Mouse (Mus musculus): ENCODE measurements at regions not wholly inside any gene's neighbourhood (a gene's known extent, or its start where the extent isn't known, plus 50 kb on each side); places are given as distances from the start of the nearest gene placed in this dataset.

DNA sequence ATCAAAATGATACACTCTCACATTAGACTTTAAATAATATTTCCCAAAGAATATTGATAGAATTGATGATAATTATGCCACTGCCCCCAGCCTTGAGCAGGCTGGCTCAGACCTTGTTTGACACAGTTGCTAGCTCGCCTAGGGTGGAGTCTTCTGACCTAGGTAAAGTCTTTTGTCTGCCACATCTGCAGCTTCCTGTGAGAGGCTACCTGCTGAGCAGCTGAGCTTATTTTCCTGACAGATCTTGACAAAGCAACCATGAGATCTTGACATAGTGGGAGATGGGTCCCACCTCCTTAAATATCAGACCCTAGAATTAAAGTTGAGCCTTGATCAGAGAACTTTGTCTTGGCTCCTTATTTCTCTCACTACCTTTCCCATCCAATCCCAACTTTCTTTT is 500.2 kb upstream of the Slc8a1 start:
- Histone ChIP-seq H3K4me1 (replicated peaks; ENCODE audit: control insufficient read depth, insufficient read depth) (no peaks in the 10 kb centered on the region), H3K27ac (replicated peaks) (no peak overlapping the region), H3K27me3 (ENCODE audit: control insufficient read depth, insufficient read depth, low read length) (no peaks in the 10 kb centered on the region), H3K36me3 (ENCODE audit: control insufficient read depth, insufficient read depth, low read length) (no peaks in the 10 kb centered on the region), H3K9ac (ENCODE audit: low read length) (no peak overlapping the region), H3K4me3 (ENCODE audit: low read depth, low read length) (no peak overlapping the region), H3K4me2 (replicated peaks; ENCODE audit: low read depth) (no peak overlapping the region), H3K9me3 (ENCODE audit: control insufficient read depth, low read length) (no peaks in the 10 kb centered on the region)
- WGBS = 37% methylated on average over 1 of the region's 1 CpGs
- no peak for DNase-seq (ENCODE audit: low spot score)
- no peak for TF ChIP-seq EP300 (optimal IDR thresholded peaks at IDR 0.05)
- ATAC-seq (ENCODE audit: low FRiP score, low TSS enrichment) = no peak

DNA sequence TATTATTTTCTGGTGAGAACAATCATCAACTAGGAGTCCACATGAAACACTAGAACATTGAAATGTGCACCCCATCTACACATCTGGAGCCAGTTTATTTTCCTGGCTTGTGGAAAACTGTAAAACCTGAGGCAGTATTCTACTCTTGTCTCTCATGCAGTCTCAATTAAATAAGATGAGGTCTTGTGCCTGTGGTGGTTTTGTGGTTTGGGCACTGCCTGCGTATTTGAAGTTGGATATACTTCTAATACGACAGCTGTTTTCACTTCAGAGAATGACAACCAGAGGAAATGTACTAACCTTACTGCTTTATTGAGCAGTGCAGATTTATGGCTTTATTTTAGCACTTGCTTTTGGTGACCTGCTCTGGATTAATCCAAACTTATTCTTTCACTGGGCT is 499.3 kb upstream of the Slc8a1 start:
- H3K9ac ChIP-seq (ENCODE audit: low read length) = no peak overlapping the region
- no peaks in the 10 kb centered on the region for H3K36me3 ChIP-seq (ENCODE audit: control insufficient read depth, insufficient read depth, low read length)
- no peak for TF ChIP-seq EP300 (optimal IDR thresholded peaks at IDR 0.05)
- TF ChIP-seq CTCF (IDR thresholded peaks at IDR 0.05; ENCODE audit: low read depth) = no peak
- H3K4me2 ChIP-seq (replicated peaks; ENCODE audit: low read depth) = no peak overlapping the region
- no peak overlapping the region for H3K27ac ChIP-seq (replicated peaks)
- no peak overlapping the region for H3K4me3 ChIP-seq (ENCODE audit: low read depth, low read length)
- WGBS = 66% methylated on average over 2 of the region's 2 CpGs
- no peak for DNase-seq (ENCODE audit: low spot score)
- no peaks in the 10 kb centered on the region for H3K4me1 ChIP-seq (replicated peaks; ENCODE audit: control insufficient read depth, insufficient read depth)
- no peaks in the 10 kb centered on the region for H3K9me3 ChIP-seq (ENCODE audit: control insufficient read depth, low read length)
- no peak for ATAC-seq (ENCODE audit: low FRiP score, low TSS enrichment)
- H3K27me3 ChIP-seq (ENCODE audit: control insufficient read depth, insufficient read depth, low read length) = no peaks in the 10 kb centered on the region

DNA sequence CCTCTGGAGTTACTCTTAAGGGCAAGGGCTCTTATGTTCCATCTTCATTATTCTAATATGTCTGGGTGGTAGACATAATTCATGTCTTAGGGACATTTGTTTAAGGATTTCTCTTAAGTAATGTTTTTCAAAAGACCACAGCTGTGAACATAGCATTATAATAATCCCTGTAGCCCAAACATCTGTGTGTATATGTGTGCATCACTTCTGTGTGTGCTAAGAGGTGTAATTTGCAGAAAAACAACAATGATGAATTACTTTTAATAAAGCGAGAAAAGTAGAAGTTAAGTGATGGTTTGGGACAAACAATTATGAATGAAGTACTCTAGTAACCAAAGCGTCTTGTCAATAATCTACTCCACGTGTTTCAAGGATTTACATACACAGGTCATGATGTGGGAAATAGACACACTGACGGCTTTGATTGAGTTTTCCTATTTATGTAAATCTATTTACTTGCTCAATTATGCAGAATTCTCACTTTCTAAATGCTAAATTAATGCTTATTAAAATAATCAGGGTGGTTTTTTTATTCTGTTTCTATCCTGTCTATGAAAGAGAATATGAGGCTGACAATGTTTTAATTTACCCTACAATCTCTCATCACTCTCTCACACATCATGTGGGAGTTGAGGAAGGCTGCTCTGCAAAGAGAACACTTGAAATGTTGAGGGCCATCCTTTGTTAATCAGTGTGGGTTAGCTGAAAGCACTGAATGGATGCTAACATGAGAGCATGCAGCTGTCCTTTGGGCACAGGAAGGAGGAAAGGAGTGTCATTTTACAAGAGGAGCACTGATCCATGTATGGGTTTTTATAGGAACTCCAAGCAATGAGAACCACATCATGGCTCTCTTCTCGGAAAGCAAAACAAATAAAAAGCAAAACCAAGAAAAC is 477.8 kb upstream of the Slc8a1 start:
- H3K4me2 ChIP-seq (replicated peaks; ENCODE audit: low read depth) = no peak overlapping the region
- no peaks in the 10 kb centered on the region for H3K9me3 ChIP-seq (ENCODE audit: control insufficient read depth, low read length)
- no peak for TF ChIP-seq CTCF (IDR thresholded peaks at IDR 0.05; ENCODE audit: low read depth)
- no peak for TF ChIP-seq EP300 (optimal IDR thresholded peaks at IDR 0.05)
- H3K27me3 ChIP-seq (ENCODE audit: control insufficient read depth, insufficient read depth, low read length) = no peaks in the 10 kb centered on the region
- no peak overlapping the region for H3K27ac ChIP-seq (replicated peaks)
- H3K4me3 ChIP-seq (ENCODE audit: low read depth, low read length) = no peak overlapping the region
- H3K4me1 ChIP-seq (replicated peaks; ENCODE audit: control insufficient read depth, insufficient read depth) = no peaks in the 10 kb centered on the region
- H3K9ac ChIP-seq (ENCODE audit: low read length) = no peak overlapping the region
- WGBS = 66% methylated on average over 5 of the region's 5 CpGs
- ATAC-seq (ENCODE audit: low FRiP score, low TSS enrichment) (no peak), DNase-seq (ENCODE audit: low spot score) (no peak)
- H3K36me3 ChIP-seq (ENCODE audit: control insufficient read depth, insufficient read depth, low read length) = no peaks in the 10 kb centered on the region

DNA sequence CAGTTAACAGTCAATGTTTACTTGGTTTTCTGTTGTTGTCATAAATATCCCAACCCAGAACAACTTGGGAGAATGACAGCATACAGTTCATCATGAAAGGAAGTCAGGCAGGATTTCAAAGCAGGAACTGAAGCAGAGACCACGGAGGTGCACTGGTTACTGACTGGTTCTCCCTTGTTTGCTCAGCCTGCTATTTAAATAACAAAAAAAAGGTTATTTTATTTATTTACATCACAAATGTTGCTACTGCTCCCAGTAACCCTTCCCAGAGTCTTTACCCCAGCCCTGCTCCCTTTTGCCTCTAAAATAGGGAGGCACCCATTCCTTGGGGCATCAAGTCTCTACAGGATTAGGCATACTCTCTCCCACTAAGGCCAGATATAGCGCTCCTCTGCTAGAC is 461.8 kb upstream of the Slc8a1 start:
- TF ChIP-seq CTCF (IDR thresholded peaks at IDR 0.05; ENCODE audit: low read depth) (no peak), EP300 (optimal IDR thresholded peaks at IDR 0.05) (no peak)
- no peak overlapping the region for H3K4me2 ChIP-seq (replicated peaks; ENCODE audit: low read depth)
- no peak overlapping the region for H3K9ac ChIP-seq (ENCODE audit: low read length)
- no peak for DNase-seq (ENCODE audit: low spot score)
- no peaks in the 10 kb centered on the region for H3K9me3 ChIP-seq (ENCODE audit: control insufficient read depth, low read length)
- no peak overlapping the region for H3K4me3 ChIP-seq (ENCODE audit: low read depth, low read length)
- no peaks in the 10 kb centered on the region for H3K36me3 ChIP-seq (ENCODE audit: control insufficient read depth, insufficient read depth, low read length)
- no peaks in the 10 kb centered on the region for H3K4me1 ChIP-seq (replicated peaks; ENCODE audit: control insufficient read depth, insufficient read depth)
- ATAC-seq (ENCODE audit: low FRiP score, low TSS enrichment) = no peak
- H3K27ac ChIP-seq (replicated peaks) = no peak overlapping the region
- WGBS = 74% methylated on average over 2 of the region's 2 CpGs
- H3K27me3 ChIP-seq (ENCODE audit: control insufficient read depth, insufficient read depth, low read length) = no peaks in the 10 kb centered on the region

- ATAC-seq (ENCODE audit: low FRiP score, low TSS enrichment) = no peak
- H3K27ac ChIP-seq (replicated peaks) = no peak overlapping the region
- TF ChIP-seq CTCF (IDR thresholded peaks at IDR 0.05; ENCODE audit: low read depth) (no peak), EP300 (optimal IDR thresholded peaks at IDR 0.05) (no peak)
- no peaks in the 10 kb centered on the region for H3K27me3 ChIP-seq (ENCODE audit: control insufficient read depth, insufficient read depth, low read length)
- H3K9me3 ChIP-seq (ENCODE audit: control insufficient read depth, low read length) = no peaks in the 10 kb centered on the region
- WGBS = 57% methylated on average over 5 of the region's 5 CpGs
- no peak for DNase-seq (ENCODE audit: low spot score)
- no peak overlapping the region for H3K9ac ChIP-seq (ENCODE audit: low read length)
- no peaks in the 10 kb centered on the region for H3K4me1 ChIP-seq (replicated peaks; ENCODE audit: control insufficient read depth, insufficient read depth)
- H3K4me3 ChIP-seq (ENCODE audit: low read depth, low read length) = no peak overlapping the region
- no peak overlapping the region for H3K4me2 ChIP-seq (replicated peaks; ENCODE audit: low read depth)
- H3K36me3 ChIP-seq (ENCODE audit: control insufficient read depth, insufficient read depth, low read length) = no peaks in the 10 kb centered on the region
Measured at GRCm38 (mm10) chr17:82199031-82199642, 461.0 kb upstream of the Slc8a1 start.

DNA sequence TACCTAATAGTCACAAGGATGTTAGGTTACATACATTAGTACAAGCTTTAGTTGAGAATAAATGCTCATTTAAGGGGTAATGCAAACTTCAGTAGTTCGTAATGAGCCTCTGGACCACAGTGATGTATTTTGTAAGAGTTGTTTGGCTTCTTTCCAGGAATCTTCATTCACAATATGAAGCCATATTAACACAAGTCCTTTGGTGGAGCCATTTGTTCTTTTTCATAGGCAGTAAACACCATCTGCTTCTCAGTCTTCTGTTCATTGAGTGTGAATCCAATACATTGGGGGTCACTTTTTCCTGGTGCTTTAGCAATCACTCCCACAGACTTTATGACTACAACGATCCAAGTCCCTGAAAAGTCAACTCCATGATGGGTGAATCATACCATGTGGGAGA is 446.1 kb upstream of the Slc8a1 start:
- Histone ChIP-seq H3K9me3 (ENCODE audit: control insufficient read depth, low read length) (no peaks in the 10 kb centered on the region), H3K4me2 (replicated peaks; ENCODE audit: low read depth) (no peak overlapping the region), H3K27me3 (ENCODE audit: control insufficient read depth, insufficient read depth, low read length) (no peaks in the 10 kb centered on the region), H3K27ac (replicated peaks) (no peak overlapping the region), H3K4me3 (ENCODE audit: low read depth, low read length) (no peak overlapping the region), H3K9ac (ENCODE audit: low read length) (no peak overlapping the region), H3K4me1 (replicated peaks; ENCODE audit: control insufficient read depth, insufficient read depth) (no peaks in the 10 kb centered on the region), H3K36me3 (ENCODE audit: control insufficient read depth, insufficient read depth, low read length) (no peaks in the 10 kb centered on the region)
- ATAC-seq (ENCODE audit: low FRiP score, low TSS enrichment) (no peak), DNase-seq (ENCODE audit: low spot score) (no peak)
- TF ChIP-seq EP300 (optimal IDR thresholded peaks at IDR 0.05) (no peak), CTCF (IDR thresholded peaks at IDR 0.05; ENCODE audit: low read depth) (no peak)
- WGBS = 78% methylated on average over 2 of the region's 2 CpGs

Data from stomach, postnatal 0 days (tissue).